Mouse (Mus musculus) lung, postnatal 0 days (tissue): Measurements from ENCODE around the gene Acsbg2.

Source experiments
- CTCF ChIP-seq: IDR thresholded peaks from 2 replicates; pipeline ENCODE4 v1.5.1; 2016; ENCODE audit warnings: antibody characterized with exemption, mild to moderate bottlenecking
- EP300 ChIP-seq: IDR thresholded peaks from 2 replicates; pipeline ENCODE4 v1.6.1; 2016; ENCODE audit warnings: antibody characterized with exemption, mild to moderate bottlenecking, control low read depth

DNA sequence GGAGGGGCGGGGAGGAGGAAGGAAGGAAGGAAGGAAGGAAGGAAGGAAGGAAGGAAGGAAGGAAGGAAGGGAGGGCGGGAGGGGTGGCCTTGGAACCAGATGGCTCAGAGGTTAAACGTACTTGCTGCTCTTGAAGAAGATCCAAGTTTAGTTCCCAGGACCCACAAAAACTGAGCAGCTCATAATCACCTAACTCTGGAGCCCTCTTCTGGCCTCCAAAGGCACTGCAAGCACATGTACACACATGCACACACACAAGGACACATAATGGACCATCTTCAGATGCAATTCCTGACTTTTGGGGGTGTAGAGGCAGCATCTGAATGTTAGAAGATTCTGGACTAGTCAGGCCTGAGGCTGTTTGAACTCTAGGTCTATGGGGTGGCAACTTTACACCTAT, 13.8 kb upstream of the Acsbg2 start:
- TF ChIP-seq CTCF = peak; percentile 42
- no peak for TF ChIP-seq EP300
